Mouse (Mus musculus) heart, postnatal 4 days (tissue): ENCODE results near the gene Tardbp. TPM values are rescaled to one million over a fixed set of nuclear protein-coding genes. Genes with fewer than 3 reads are reported as not detected.

Experiments used
- DNase-seq: peaks from one replicate; pipeline ENCODE4 v3.0.0; 2021
- total RNA-seq, 2 experiments: library from RNA; stranded (reverse); gene quantifications; 2 replicates each; pipeline ENCODE4 v1.2.3; 2021

The Tardbp gene
- total RNA-seq, 2 experiments from 2014 or later = 198 to 204 TPM

DNA sequence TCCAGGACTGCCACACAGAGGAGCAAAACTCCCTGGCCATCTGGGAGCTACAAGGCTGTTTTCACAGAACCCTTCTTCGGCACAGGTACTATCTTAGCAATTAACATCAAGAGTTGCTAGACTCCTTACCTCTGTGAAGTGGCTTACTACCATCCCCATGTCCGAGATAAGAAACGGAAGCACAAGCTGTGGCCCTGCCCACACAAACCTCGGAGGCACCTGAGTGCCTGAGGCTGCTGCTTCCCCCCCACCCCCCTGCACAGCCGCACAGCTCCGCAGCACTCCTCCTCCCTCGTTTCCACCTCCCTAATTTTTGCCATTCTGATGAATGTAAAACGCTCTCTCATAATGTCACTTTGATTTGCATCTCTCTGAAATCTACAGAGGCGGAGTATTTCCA is 11.5 kb upstream of the Tardbp start:
- no peak for DNase-seq

DNA sequence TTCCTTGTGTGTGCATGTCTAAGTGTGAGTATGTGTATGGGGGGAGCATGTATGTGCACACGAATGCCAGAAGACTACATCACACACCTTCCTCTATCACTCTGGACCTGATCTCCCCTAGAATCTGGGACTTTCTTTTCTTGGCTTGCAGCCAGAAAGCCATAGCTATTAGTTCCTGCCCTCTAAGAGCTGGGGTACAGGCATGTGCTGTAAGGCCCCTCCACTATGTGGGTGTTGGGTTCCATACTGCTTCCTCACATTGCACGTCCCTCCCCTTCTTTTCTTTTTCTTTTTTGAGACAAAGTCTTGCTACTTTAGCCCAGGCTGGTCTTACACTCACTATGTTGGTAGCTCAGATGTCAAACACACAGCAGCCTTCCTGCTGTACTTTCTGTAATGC is 8.5 kb upstream of the Tardbp start:
- DNase-seq = no peak

DNA sequence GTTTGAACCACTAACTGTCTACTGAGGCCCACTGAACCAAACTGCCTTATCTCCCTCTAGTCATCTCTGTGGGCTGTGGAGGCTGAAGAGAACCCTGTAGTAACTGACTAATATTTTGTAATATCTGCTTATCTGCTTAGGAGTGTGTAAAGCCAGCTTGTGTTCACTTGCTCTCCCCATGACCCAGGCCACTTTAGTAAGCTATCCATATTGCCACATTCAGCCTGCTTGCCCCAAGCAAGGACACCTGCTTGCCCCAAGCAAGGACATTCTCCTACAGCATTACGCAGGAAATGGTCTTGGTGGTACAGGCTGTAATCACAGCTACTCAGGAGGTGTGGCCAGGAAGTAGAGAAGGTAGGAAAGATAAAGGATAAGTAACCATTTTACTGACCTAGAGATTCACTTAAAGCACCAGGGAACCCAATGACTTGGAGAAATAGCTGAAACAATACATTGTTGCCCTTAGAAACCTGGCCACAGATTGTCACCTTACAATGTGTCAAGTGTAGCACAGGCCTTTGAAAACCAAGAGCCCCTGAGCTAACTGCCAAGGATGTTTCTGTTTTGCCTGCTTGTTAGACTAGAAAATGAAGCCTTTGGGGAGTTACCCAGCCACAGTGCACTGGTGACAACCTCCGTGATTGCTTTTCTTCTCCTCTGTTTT is 6.7 kb upstream of the Tardbp start:
- no peak for DNase-seq

DNA sequence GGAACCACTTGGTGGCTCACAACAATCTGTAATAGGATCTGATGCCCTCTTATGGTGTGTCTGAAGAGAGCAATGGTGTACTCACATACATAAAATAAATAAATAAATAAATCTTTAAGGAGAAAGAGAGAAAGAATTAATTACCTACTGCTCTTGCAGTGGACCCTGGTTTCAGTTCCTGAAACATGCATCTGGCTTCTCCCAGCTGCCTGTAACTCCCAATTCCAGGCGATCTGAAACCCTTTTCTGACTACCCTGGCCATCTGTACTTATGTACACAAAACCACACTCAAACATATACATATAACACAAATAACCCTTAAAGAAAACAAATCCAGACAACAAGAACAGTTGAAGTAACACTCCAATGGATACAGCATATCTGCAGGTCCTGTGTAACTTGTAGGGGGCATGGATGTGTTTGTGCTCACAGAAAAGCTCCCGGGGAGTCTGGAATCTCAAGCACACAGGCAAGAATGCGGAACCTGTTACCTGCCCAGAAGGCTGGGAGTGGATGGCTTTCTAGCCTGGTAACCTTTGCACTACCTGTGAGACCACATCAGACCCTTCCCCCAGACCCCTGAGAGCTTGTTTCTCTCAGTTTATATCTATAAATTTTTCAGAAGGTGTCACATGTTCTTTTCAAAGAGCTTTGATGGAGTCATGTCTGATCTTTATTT is 5.3 kb upstream of the Tardbp start:
- DNase-seq = no peak

DNA sequence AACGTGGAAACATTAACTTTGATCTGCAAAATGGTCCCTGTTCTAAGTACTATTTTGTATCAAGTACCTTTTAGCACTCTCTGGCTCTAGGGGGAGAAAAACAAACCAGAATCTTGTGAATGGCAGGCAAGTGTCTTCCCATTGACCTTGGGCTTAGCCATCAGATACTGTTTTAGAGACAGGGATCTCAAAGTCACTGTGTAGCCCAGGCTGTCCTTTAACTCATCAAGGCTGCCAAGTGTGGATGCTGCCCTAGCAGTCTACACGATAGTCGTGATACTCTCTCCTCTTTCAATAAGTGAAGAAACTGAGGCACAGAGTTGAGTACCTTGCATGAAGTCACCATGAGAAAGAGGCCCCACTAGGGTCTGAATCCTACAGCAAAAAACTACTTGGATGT is 427 bp upstream of the Tardbp start:
- no peak for DNase-seq

DNA sequence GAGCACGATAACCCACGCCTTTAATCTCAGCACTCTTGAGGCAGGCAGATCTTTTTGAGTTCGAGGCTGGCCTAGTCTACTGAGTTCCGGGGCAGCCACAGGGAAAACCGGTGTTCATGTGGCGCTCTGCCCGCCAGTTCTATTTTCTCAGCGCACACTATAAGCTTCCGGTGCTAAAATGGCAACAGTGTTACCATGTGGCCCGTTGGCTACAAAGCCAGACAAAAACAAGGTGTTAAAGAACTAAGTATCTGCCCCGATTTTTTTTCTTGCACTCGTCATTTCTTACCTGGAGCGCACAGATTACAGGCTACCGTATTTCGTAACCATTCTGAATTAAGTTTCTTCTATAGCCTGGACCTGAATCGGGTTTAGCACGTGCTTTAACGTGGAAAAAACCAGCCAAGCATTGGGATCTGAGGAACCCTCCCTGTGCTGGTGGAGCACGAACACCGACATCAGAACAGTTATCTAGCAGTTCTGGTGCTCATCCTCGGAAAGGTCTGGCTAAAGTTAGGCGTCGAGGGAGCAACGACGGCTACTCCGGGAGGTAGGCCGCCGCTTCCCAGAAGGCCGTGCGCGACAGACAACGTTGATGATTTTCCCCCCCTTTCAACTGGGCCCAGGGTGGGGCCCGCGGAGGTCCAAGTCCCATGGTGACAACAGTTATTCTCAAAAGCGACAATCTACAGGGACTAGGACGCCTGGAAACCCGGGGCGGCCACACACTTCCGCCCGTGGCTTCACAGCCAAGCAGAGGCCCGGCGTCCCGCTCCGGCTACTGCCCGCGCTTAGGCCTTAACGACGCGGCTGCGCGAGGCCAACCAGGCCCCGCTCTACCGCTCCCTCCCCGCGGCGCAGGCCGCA is 830 bp downstream of the Tardbp start:
- DNase-seq = peak; percentile 46

DNA sequence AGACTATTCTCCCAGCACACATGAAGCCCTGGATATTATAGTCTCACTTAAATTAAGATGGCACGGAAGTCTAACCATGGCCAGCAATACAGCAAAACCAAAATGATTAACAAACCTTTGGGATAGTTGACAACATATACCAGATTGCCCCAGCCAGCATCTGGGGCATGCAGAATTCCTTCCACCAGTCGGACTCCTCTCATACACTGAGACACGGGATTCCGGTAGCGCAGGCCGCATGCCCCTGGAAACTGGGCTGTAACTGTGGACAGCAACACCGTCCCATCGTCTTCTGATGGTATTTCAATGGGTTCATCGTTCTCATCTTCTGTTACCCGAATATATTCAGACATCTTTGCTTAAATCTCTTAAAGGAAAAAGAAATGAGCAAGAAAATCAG is 1.8 kb downstream of the Tardbp start:
- DNase-seq = no peak

DNA sequence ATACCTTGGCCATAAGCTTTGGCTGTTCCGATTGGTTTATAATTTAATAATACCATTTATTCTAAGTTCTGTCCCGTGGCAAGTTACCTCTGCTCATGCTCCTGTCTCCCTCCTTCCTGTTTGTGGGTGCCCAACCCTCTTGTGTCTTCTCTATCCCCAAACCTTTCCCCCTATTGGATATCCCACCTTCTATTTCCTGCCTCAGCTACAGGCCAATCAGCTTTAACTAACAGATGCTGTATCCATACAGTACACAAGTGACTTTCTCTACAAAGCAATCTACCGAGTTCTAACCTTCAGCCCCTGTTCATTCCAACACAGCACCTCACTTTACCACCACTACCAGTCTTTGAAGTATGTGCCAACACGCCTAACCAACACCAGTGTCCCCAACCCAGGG is 3.2 kb downstream of the Tardbp start:
- DNase-seq = no peak

DNA sequence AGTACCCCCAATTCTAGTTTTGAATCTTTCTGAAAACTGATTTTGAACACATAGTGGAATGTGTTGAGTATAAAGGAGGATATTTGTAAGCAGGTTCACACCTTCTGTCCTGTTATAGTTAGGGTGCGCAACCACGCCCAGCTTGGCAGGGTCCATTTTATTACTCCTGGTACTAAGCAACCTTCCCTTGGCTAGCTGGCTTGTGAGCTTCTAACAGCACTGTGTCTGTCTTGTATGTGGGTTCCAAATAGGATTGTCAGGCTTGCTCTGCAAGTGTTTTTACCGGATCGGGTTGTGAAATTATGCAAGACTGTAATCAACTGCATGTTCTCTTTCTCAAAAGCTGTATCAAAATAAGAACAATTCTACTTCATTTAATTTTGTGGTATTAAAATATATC is 4.3 kb downstream of the Tardbp start:
- no peak for DNase-seq

DNA sequence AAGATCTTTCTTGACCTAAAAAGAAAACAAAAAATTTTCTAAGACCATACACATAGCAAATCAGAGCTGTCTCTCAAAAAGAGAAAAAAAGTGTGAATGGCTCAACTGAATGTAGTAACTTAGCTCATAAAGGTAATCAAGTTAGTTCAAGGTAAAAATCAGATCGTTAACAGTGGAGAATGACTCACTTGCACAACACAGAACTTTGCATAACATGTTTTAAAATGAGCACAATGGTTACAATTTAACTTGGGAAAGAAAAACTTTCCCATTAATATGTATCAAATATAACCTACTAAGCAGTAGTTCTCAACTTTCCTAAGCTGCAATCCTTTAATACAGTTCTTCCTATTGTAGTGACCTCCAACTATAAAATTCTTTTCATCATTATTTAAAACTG is 6.1 kb downstream of the Tardbp start:
- no peak for DNase-seq

DNA sequence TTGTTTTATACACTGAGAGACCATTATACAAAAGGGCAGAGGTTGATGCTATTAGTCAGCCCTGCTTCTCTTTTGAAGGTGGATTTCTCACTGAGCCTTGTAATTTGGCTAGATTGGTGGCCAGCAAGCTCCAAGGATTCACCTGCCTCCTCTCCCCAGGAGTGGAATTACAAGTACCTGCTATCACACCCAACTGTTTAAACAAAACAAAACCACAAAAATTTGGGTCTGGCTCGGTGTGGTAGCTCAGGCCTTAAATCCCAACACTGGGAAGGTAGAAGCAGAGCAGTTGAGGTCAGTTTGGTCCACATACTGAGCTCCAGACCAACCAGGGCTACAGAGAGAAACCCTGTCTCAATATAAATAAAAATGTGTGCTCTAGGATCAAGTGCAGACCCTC is 7.0 kb downstream of the Tardbp start:
- DNase-seq = no peak

DNA sequence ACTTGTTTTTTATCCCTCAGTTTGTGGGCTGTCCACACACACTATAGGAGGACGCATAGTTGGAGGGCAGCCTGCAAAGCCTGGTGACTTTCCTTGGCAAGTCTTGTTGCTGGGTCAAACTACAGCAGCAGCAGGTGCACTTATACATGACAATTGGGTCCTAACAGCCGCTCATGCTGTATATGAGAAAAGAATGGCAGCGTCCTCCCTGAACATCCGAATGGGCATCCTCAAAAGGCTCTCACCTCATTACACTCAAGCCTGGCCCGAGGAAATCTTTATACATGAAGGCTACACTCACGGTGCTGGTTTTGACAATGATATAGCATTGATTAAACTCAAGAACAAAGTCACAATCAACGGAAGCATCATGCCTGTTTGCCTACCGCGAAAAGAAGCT is 13.1 kb downstream of the Tardbp start:
- no peak for DNase-seq

DNA sequence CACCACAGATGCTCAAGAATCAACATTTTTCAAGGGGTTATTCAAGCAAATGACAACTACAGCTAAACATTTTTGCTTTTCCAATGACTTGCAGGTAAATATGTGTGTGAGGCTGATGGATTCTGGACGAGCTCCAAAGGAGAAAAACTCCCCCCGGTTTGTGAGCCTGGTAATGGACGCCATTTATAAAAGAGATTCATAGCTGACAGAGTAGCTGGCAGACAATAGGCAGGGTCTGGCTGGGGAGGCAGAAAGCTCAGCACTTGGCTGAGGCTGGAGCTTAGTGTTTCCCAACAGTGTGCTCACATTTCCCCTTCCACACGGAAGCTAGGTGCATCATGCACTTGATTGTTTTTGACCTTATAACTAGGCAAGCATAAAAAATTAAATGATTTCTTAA is 14.3 kb downstream of the Tardbp start:
- no peak for DNase-seq

DNA sequence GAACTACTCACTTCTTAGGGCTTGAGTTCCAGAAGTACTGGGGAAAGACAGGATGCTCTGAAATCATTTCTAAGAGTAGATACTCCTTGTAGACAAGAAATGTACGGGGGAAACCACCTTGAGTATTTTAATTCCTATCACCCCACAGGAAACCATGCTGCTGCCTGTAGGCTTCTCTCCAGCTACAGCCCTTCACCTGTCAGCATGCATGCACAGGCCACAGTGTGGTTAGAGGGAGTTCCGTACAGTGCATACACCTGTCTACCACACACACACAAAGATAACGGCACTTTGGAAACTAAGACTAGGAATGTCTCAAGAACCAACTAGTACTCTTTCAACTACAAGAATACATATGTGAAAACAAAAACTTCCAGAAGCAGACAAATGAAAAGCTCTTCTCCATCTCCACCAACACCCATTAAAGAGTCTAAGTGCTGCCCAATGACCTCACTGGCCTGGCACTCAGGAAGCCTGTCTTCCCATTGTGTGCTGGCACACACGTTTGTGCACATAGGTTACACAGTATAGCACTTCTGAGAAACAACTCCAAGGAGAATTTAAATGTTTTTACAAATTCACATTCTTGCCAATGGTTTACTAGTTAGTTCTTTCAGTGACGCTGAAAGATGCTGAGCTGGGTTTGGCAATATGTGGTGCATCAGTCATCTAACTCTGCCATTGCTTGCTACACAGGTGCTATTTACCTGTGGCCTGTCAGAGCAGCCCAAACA is 16.0 kb downstream of the Tardbp start:
- no peak for DNase-seq

DNA sequence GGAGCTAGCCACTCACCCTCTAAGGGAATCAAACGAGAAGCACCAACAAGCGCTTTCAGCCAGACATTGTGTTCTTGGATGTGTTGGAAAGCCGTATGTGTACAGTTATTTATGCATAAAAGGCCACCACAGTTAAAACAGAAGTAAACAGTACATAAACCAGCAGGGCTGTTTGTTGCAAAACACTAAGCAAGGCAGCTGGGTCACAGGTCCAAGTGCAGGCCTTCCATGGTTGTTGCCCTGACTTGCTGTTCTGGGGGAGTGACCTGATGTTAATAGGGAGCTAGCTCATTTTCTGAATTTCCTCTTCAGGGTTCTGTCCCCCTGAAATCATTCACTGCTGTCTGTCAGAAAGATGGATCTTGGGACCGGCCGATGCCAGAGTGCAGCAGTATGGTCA is 17.0 kb downstream of the Tardbp start:
- no peak for DNase-seq

DNA sequence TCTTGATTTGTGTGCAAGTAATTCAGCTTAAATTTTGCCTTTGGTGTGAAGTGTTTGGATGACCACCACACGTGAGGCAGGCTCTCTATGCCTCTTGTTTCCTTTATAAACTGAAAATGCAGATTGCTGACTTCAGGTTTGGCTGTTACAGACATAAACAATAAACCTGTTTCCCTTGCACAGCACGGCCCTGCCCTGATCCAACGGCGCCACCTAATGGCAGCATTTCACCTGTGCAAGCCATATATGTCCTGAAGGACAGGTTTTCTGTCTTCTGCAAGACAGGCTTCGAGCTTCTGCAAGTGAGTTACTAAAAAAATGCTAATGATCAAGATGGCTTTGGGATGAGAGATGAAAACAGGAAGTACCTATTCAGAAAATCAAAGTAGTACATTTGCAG is 19.1 kb downstream of the Tardbp start:
- DNase-seq = peak; percentile 88

DNA sequence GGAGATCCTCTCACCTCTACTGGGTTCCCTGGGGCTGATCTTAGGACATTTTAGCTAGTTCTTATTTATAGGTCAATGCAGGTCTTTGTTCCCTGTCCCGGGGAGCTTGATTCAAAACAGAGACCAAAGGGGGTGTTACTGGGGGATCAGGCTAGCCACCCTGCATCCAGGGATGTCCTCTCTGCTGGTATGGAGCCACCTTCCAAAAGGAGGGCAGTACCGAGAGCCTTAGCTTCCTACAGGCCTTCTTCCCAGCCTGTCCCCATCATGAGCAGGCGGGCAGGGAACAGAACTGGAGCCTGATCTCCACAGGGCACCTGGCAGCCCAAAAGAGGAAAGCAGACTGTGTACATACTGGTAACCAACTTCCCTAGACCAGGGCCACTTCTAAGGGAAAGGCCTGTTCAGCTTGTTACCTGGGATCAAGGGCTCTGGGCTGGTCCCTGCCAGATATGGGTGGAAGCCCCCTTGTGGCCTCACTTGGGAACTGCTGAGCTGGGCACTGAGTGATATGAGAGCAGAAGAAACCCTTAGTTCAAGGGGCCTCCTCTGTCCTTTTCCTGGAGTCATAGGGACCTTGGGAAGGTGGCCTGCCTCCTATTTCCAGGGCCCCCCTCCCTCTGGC is 22.2 kb downstream of the Tardbp start:
- peak; percentile 77 for DNase-seq

DNA sequence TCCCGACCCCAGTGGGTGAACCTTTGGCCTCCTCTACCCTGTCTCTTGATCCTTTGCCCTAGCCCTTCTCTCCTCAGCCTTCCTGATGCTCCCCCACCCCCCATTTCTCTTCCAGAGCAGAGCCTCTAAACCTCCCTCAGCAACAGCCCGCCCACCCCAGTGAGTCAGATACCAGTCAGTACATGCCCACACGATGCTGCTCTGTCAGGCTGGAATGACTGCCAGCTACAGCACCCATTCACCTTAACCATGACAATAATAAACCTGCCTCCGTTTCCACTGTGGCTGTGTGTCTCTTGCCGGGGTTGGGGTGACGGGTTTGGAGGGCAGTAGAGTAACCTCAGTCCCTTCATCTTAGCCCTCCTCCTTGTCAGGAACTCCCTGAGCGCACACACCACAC is 22.7 kb downstream of the Tardbp start:
- no peak for DNase-seq

DNA sequence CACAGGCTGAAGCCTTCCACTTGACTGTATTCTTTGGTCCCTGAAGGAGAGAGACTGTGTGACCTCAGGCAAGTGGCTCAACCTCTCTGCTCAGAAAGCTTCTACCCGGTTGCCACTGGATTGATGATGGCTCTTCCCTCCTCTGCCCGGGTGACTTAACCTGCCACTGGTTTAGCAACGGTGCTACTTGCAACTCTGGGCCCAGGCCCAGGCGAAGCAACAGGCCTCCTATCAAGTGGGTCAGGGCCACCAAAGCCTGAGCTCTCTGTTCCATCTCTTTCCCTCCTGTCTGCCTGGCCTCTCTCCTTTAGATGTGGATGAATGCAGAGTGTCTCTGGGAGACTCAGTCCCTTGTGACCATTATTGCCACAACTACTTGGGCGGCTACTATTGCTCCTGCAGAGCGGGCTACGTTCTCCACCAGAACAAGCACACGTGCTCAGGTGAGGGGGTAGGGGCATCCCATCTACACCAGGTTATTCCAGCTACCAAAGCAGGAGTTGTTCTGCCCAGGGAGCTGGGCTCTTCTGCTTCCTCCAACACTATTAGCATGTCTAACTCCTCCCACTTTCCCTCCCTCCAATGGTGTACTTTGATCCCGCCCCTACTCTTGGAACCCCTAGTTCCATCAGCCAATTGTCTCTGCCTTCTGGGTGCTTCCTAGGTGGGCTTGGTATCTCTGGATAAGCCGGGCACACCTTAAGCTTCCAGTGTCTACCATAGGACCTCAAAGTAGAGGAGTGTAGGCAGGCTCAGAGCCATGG is 23.3 kb downstream of the Tardbp start:
- no peak for DNase-seq

DNA sequence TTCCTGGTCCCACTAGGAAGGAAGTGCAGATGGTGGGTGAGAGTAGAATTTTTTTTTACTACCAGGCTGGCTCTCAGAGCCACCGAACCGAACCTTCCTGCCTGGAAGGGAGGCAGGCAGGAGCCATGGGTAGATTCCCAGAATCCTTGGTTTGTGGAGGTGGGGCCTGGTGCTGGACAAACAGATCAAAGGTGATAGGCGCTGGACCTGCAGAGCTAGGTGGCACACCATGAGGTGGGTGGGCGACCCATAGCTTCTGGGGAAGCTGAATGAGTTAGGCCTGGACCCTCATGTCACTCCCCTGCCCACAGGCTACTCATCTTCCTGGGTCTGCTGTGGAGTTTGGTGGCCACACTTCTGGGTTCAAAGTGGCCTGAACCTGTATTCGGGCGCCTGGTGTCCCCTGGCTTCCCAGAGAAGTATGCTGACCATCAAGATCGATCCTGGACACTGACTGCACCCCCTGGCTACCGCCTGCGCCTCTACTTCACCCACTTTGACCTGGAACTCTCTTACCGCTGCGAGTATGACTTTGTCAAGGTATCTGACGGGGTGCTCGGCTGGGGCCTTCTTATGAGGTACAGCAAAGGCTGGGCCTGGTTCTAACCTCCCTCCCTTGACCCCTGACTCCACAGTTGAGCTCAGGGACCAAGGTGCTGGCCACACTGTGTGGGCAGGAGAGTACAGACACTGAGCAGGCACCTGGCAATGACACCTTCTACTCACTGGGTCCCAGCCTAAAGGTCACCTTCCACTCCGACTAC is 24.3 kb downstream of the Tardbp start, which contains the start of gene Masp2:
Gene Masp2 (plus strand): TSS at position 198 of the 764 bp plus-strand sequence.
- DNase-seq = no peak

DNA sequence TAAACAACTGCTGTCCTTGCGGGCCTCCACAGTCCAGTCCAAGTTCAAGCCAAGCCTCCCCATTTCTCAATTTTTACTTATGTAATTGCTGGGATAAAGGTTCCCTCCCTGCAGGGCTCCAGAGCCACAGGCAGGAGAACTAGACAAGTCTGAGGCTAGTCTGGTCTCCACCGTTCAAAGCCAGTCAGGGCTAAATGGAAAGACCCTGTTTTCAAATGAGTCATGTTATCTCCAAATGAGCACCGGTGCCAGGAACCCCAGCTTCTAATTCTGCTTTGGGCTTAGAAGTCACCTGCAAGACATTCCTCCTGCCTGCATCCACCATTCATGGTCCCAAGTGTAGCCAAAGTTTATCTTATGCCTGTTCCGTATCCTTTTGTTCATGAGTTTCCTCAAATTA is 24.9 kb downstream of the Tardbp start:
- no peak for DNase-seq
